Mouse (Mus musculus) limb, embryonic 12.5 days (tissue): ENCODE measurements around the gene Gm3336. TPM values are rescaled to one million over a fixed set of nuclear protein-coding genes. Genes with fewer than 3 reads are reported as not detected.

Experiments used
- ATAC-seq: fragments of 200-750 bp; cut with Nextera tagmentation; 2 replicates; pipeline ENCODE4 v1.8.0; 2017; ENCODE audit warnings: low read depth, moderate TSS enrichment; ENCODE audit not compliant: insufficient number of reproducible peaks, insufficient read depth, low FRiP score, low TSS enrichment
- H3K27ac ChIP-seq: fragments of 300-500 bp; sonication (generic); 2 replicates; pipeline ENCODE4 v1.5.1; 2016; ENCODE audit warnings: mild to moderate bottlenecking, moderate library complexity
- H3K27me3 ChIP-seq: fragments of 300-500 bp; sonication (generic); 2 replicates; pipeline ENCODE4 v1.6.1; 2016; ENCODE audit warnings: mild to moderate bottlenecking, moderate library complexity
- H3K36me3 ChIP-seq: fragments of 300-500 bp; sonication (generic); 2 replicates; pipeline ENCODE4 v1.6.1; 2016; ENCODE audit warnings: mild to moderate bottlenecking, moderate library complexity
- H3K4me1 ChIP-seq: fragments of 300-500 bp; sonication (generic); replicated peaks from 2 replicates; pipeline ENCODE4 v1.6.1; 2016
- H3K4me2 ChIP-seq: fragments of 300-500 bp; sonication (generic); 2 replicates; pipeline ENCODE4 v1.6.1; 2016; ENCODE audit warnings: mild to moderate bottlenecking, moderate library complexity
- H3K4me3 ChIP-seq: fragments of 300-500 bp; sonication (generic); replicated peaks from 2 replicates; pipeline ENCODE4 v1.5.1; 2016; ENCODE audit warnings: mild to moderate bottlenecking
- H3K9ac ChIP-seq: fragments of 300-500 bp; sonication (generic); replicated peaks from 2 replicates; pipeline ENCODE4 v1.6.1; 2016; ENCODE audit warnings: mild to moderate bottlenecking, moderate library complexity
- H3K9me3 ChIP-seq: fragments of 300-500 bp; sonication (generic); 2 replicates; pipeline ENCODE4 v1.6.1; 2016; ENCODE audit warnings: mild to moderate bottlenecking, moderate library complexity
- WGBS: fragments of 180-500 bp; shearing (Covaris S2); methylation state at CpG from one replicate; pipeline ENCODE4 v1.1.7; 2016; 5-methylcytosine and 5-hydroxymethylcytosine counted together
- polyA plus RNA-seq: library from polyadenylated mRNA; unstranded; fragments of >200 nt; fragmentation: Nextera tagmentation; extraction: Ambion mirVana; gene quantifications from 2 replicates; pipeline ENCODE4 v1.2.1, GENCODE M21; 2016

Gm3336 gene
- polyA plus RNA-seq: not detected in 2 replicates

GRCm38 (mm10) chr8:70718297-70718696 is at the start of gene Gm3336:
TSS of gene Gm3336 (plus strand) at chr8:70718543.
- no peak within 1 kb of the TSS for H3K9ac ChIP-seq
- 3% methylated on average over 19 of the region's 19 CpGs for WGBS
- ATAC-seq: no peak; the same call in 1 of the 2 replicates

GRCm38 (mm10) chr8:70671615-70672324 is 46.6 kb upstream of the Gm3336 start:
- no peak overlapping the region for H3K9ac ChIP-seq
- H3K36me3 ChIP-seq: peaks cover 4% of the 10 kb centered on the region; the same call in 1 of the 2 replicates
- H3K4me2 ChIP-seq: no peak overlapping the region
- 75% methylated on average over 10 of the region's 10 CpGs for WGBS
- H3K9me3 ChIP-seq: 0 out of 2 replicates have a peak, but pooled peaks cover 3% of the 10 kb centered on the region
- 0 out of 2 replicates have a peak overlapping the region, but pooled peaks have one; percentile 85 for H3K27ac ChIP-seq
- peaks cover 17% of the 10 kb centered on the region for H3K4me1 ChIP-seq
- no peak overlapping the region for H3K4me3 ChIP-seq
- ATAC-seq: no peak
- no peaks in the 10 kb centered on the region for H3K27me3 ChIP-seq

More at GRCm38 (mm10) chr8:70718297-70718696, at the start of gene Gm3336:
- Histone ChIP-seq H3K27ac (no peak within 1 kb of the TSS), H3K9me3 (no peaks in the 10 kb centered on the region), H3K36me3 (no peaks in the 10 kb centered on the region), H3K4me2 (no peak within 1 kb of the TSS), H3K4me3 (no peak within 1 kb of the TSS), H3K27me3 (peaks cover 4% of the 10 kb centered on the region; the same call in 1 of the 2 replicates), H3K4me1 (no peaks in the 10 kb centered on the region)

- H3K4me2 ChIP-seq: peak overlapping the region; percentile 77
- peak overlapping the region; percentile 64 for H3K4me3 ChIP-seq
- peak; percentile 23; the same call in 1 of the 2 replicates for ATAC-seq
- peak overlapping the region; percentile 85 for H3K27ac ChIP-seq
- peak overlapping the region; percentile 48 for H3K9ac ChIP-seq
- H3K36me3 ChIP-seq: peaks cover 8% of the 10 kb centered on the region; the same call in 1 of the 2 replicates
- 0 out of 2 replicates have a peak, but pooled peaks cover 3% of the 10 kb centered on the region for H3K9me3 ChIP-seq
- no peaks in the 10 kb centered on the region for H3K27me3 ChIP-seq
- H3K4me1 ChIP-seq: peaks cover 14% of the 10 kb centered on the region
- WGBS: 40% methylated on average over 19 of the region's 19 CpGs
Observed at GRCm38 (mm10) chr8:70672325-70673078, 45.8 kb upstream of the Gm3336 start.

GRCm38 (mm10) chr8:70673079-70673856 is 45.1 kb upstream of the Gm3336 start, which contains the start of gene Lsm4:
TSS of gene Lsm4 (plus strand) at chr8:70673248.
- no peaks in the 10 kb centered on the region for H3K27me3 ChIP-seq
- peaks cover 14% of the 10 kb centered on the region for H3K4me1 ChIP-seq
- H3K9ac ChIP-seq: peak within 1 kb of the TSS; percentile 65
- peak within 1 kb of the TSS; percentile 77 for H3K4me2 ChIP-seq
- H3K36me3 ChIP-seq: peaks cover 16% of the 10 kb centered on the region
- ATAC-seq: peak; percentile 96
- WGBS: under 1% methylated on average over 60 of the region's 60 CpGs
- H3K27ac ChIP-seq: peak within 1 kb of the TSS; percentile 90
- H3K4me3 ChIP-seq: peak within 1 kb of the TSS; percentile 64
- no peaks in the 10 kb centered on the region for H3K9me3 ChIP-seq

- peak overlapping the region; percentile 77 for H3K4me2 ChIP-seq
- H3K9ac ChIP-seq: peak overlapping the region; percentile 65
- ATAC-seq: no peak
- peak overlapping the region; percentile 64 for H3K4me3 ChIP-seq
- no peaks in the 10 kb centered on the region for H3K27me3 ChIP-seq
- 86% methylated on average over 3 of the region's 3 CpGs for WGBS
- H3K4me1 ChIP-seq: peaks cover 14% of the 10 kb centered on the region
- H3K27ac ChIP-seq: peak overlapping the region; percentile 90
- H3K9me3 ChIP-seq: no peaks in the 10 kb centered on the region
- peaks cover 24% of the 10 kb centered on the region for H3K36me3 ChIP-seq
Observed at GRCm38 (mm10) chr8:70674109-70674508, 44.2 kb upstream of the Gm3336 start.

GRCm38 (mm10) chr8:70674716-70675115 is 43.6 kb upstream of the Gm3336 start:
- no peak overlapping the region for H3K27ac ChIP-seq
- 0 out of 2 replicates have a peak overlapping the region, but pooled peaks have one; percentile 77 for H3K4me2 ChIP-seq
- peaks cover 14% of the 10 kb centered on the region for H3K4me1 ChIP-seq
- 0 out of 2 replicates have a peak overlapping the region, but pooled peaks have one; percentile 28 for H3K9ac ChIP-seq
- no peaks in the 10 kb centered on the region for H3K27me3 ChIP-seq
- H3K4me3 ChIP-seq: no peak overlapping the region; the same call in 1 of the 2 replicates
- H3K36me3 ChIP-seq: peaks cover 30% of the 10 kb centered on the region
- no peak for ATAC-seq
- WGBS: 74% methylated on average over 4 of the region's 4 CpGs
- no peaks in the 10 kb centered on the region for H3K9me3 ChIP-seq

GRCm38 (mm10) chr8:70675336-70675735 is 43.0 kb upstream of the Gm3336 start:
- Histone ChIP-seq H3K9ac (no peak overlapping the region), H3K4me3 (no peak overlapping the region), H3K27ac (no peak overlapping the region), H3K36me3 (peaks cover 36% of the 10 kb centered on the region), H3K4me1 (peaks cover 14% of the 10 kb centered on the region), H3K4me2 (no peak overlapping the region), H3K27me3 (no peaks in the 10 kb centered on the region), H3K9me3 (no peaks in the 10 kb centered on the region)
- WGBS: 90% methylated on average over 1 of the region's 1 CpGs
- ATAC-seq: no peak

GRCm38 (mm10) chr8:70677451-70678080 is 40.8 kb upstream of the Gm3336 start:
- Histone ChIP-seq H3K4me3 (no peak overlapping the region), H3K27me3 (no peaks in the 10 kb centered on the region), H3K36me3 (peaks cover 36% of the 10 kb centered on the region), H3K9ac (no peak overlapping the region), H3K9me3 (no peaks in the 10 kb centered on the region), H3K27ac (no peak overlapping the region), H3K4me2 (no peak overlapping the region), H3K4me1 (peaks cover 20% of the 10 kb centered on the region)
- no peak for ATAC-seq
- WGBS: 92% methylated on average over 15 of the region's 15 CpGs

- H3K9me3 ChIP-seq: no peaks in the 10 kb centered on the region
- ATAC-seq: no peak
- peaks cover 19% of the 10 kb centered on the region for H3K4me1 ChIP-seq
- H3K27me3 ChIP-seq: no peaks in the 10 kb centered on the region
- no peak overlapping the region for H3K9ac ChIP-seq
- no peak overlapping the region for H3K27ac ChIP-seq
- H3K4me3 ChIP-seq: no peak overlapping the region
- peaks cover 36% of the 10 kb centered on the region for H3K36me3 ChIP-seq
- no peak overlapping the region for H3K4me2 ChIP-seq
Observed at GRCm38 (mm10) chr8:70678679-70679078, 39.7 kb upstream of the Gm3336 start.

- ATAC-seq: no peak
- Histone ChIP-seq H3K4me1 (peaks cover 12% of the 10 kb centered on the region), H3K27ac (no peak overlapping the region), H3K27me3 (no peaks in the 10 kb centered on the region; the same call in 1 of the 2 replicates), H3K4me2 (no peak overlapping the region), H3K9ac (no peak overlapping the region), H3K36me3 (peaks cover 36% of the 10 kb centered on the region), H3K4me3 (no peak overlapping the region), H3K9me3 (no peaks in the 10 kb centered on the region)
- WGBS: 94% methylated on average over 4 of the region's 4 CpGs
Observed at GRCm38 (mm10) chr8:70679404-70679803, 38.9 kb upstream of the Gm3336 start.
